Mouse (Mus musculus) adrenal gland, adult 8-10 months (tissue): ENCODE results near the gene Ms4a4d. TPM values are rescaled to one million over a fixed set of nuclear protein-coding genes. Genes with fewer than 3 reads are reported as not detected.

Experiments
- DNase-seq: peaks from one replicate; pipeline ENCODE4 v3.0.0; 2022
- total RNA-seq, 4 experiments: library from RNA; stranded (reverse); gene quantifications; 2 replicates each; pipeline ENCODE4 v1.2.4; 2022

Gene Ms4a4d
- total RNA-seq, 4 experiments from 2014 or later, result 1.8 to 3.3 (median 2.3) TPM

DNA sequence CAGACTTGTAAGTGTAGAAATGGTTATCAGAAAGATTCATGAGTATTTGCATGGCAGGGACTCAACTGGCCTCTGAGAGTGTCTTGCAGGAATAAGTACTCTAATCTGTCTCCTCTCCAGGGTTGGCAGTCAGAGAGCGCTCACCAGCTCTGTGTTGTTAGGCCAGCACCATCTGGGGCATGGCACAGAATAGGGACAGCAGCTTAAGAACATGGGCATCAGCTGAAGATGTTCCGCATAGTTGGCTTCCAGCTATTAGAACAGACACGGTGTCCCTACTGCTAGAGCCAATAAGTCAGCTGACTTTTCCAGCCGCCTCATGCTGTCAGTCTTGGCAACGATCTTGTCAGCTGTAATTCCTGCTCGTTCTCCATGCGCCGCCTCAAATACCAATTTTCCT, 38.4 kb downstream of the Ms4a4d start:
- DNase-seq, result no peak

- no peak for DNase-seq
Measured at GRCm38 (mm10) chr19:11589205-11589604, 52.6 kb downstream of the Ms4a4d start.

DNA sequence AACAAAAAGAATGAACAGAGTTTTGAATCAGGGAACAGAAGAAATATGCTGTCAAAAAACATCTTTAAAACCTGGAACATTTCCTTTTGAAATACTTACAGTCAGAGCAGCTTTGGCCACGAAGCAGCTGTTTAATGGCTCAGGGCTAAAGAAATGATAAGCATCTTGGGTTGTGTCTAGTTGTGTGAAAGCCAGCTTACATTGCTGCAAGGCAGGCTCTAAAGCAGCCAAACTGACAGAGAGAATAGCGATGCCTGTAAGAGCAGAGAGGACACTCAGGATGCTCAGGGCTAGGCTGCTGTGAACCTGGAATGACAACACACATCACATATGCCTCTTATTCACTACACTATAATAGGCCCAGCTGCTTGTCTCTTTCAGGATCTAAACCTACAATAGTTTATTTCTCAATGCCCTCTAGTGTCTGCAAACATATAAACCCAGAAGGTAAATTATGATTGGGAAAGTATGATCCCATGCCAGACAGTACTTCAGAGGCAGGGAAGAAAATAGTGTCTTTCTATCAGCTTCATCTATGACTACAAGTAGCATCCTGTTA, 53.4 kb downstream of the Ms4a4d start:
- DNase-seq, result no peak

- DNase-seq, result no peak
Measured at GRCm38 (mm10) chr19:11601349-11601748, 64.7 kb downstream of the Ms4a4d start.

DNA sequence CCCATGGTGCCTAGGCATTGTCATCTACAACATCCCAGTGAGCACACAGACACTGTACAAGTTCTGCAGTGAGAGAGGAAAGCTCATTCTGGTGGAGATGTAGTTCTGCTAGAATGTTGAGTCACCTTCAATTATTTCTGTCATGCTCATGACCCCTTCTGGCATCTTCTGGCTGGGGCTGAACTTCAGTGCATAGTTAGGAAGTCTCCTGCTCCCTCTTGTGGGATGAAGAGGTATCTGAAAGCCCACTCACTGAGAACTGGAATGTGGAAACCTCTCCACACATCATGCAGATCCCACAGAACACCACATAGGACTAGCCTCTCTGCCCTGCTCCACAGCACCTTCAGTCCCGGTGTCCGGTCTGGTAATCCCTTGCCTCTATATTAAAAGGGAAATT, 65.4 kb downstream of the Ms4a4d start:
- no peak for DNase-seq

DNA sequence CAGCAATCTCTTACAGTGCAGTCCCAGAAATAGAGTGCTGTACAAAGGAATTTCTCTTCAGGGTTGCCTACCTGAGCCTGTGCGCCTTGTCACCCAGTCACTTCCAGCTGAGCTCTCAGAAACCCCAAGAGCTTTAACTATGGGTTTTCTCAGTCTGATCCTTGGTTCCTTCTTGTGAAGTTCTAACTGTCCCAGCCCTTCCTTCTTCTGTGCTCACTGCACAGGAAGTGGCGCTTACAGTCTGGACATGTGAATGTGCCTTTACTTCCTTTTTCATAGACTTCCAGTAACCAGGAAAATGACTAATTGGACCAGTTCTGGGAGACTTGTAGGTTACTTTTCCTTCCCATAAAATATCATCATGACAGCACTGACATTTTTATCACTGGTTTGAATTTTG, 68.0 kb downstream of the Ms4a4d start, which contains the start of gene Ms4a6d:
Ms4a6d (minus strand) TSS at position 247 of the 400 bp plus-strand sequence.
- no peak for DNase-seq

Other genes with a start within 250 kb of the Ms4a4d start
- under 1 TPM; 0.07 to 0.43 (median 0.25) TPM for gene Ms4a14, start 222.3 kb upstream of the Ms4a4d start, total RNA-seq
- gene Ms4a7, start 200.7 kb upstream of the Ms4a4d start, total RNA-seq, result 10 to 100 TPM in 2 of 4 experiments, 1 to 10 TPM in 2; 1.6 to 14.0 (median 7.6) TPM
- gene Ms4a4a, start 161.3 kb upstream of the Ms4a4d start, total RNA-seq, result 1 to 10 TPM; 3.0 to 8.9 (median 8.4) TPM
- 1 to 10 TPM in 2 of 4 experiments, under 1 TPM in 2; 0.40 to 3.5 (median 0.93) TPM for gene Ms4a4c, start 132.0 kb upstream of the Ms4a4d start, total RNA-seq
- 1 to 10 TPM in 3 of 4 experiments, under 1 TPM in 1; 0.66 to 3.0 (median 1.5) TPM for gene Ms4a4b, start 93.2 kb upstream of the Ms4a4d start, total RNA-seq
- 10 to 100 TPM; 10.3 to 18.6 (median 17.5) TPM for gene Ms4a6c, start 67.4 kb upstream of the Ms4a4d start, total RNA-seq
- gene Gm8369, start 50.9 kb upstream of the Ms4a4d start, total RNA-seq, result under 1 TPM; 0.22 to 0.89 (median 0.35) TPM
- 10 to 100 TPM in 2 of 4 experiments, 1 to 10 TPM in 2; 6.8 to 11.0 (median 9.6) TPM for gene Ms4a6b, start 20.3 kb upstream of the Ms4a4d start, total RNA-seq
- 10 to 100 TPM in 1 of 4 experiments, 1 to 10 TPM in 3; 6.9 to 10.1 (median 8.8) TPM for gene Ms4a6d, start 68.0 kb downstream of the Ms4a4d start, total RNA-seq
- gene Ms4a2, start 86.9 kb downstream of the Ms4a4d start, total RNA-seq, result under 1 TPM in 1 of 4 experiments, not detected in 3; 0.52 TPM
- not detected for gene Ms4a3, start 104.0 kb downstream of the Ms4a4d start, total RNA-seq
- gene Oosp2, start 123.8 kb downstream of the Ms4a4d start, total RNA-seq, result under 1 TPM in 1 of 4 experiments, not detected in 3; 0.84 TPM
- 1 to 10 TPM in 2 of 4 experiments, not detected in 2; 5.4 to 5.5 TPM for gene Oosp1, start 154.3 kb downstream of the Ms4a4d start, total RNA-seq
- not detected for gene Oosp3, start 160.3 kb downstream of the Ms4a4d start, total RNA-seq
- not detected for gene Gif, start 210.8 kb downstream of the Ms4a4d start, total RNA-seq
- gene Mrpl16, start 233.6 kb downstream of the Ms4a4d start, total RNA-seq, result 10 to 100 TPM; 68.1 to 71.4 (median 68.8) TPM